26 mouse cellular contexts compared by ENCODE assay signal in the genomic region with DNA sequence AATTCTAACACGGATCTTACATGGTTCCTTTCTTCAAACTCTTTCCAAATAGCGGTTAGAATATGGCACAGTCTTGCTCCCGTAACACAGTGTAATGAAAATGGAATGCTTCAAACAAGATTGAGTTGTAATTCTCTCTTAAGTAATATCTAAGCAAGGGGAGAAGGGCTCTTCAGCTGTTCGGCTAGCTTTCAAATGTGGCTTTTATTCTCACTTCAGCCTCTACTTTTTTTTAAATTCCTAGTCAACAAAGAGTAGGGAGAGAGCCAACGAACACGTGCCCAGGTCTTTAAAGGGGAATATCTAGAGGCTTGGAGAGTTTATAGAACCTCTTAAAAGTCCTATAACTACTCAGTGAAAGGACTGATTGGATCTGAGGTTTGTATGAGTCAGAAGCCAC.
DNase-seq lines count a peak whose midpoint lies in the region; ATAC-seq and TF ChIP-seq lines count a peak whose summit lies in the region.
"Had no signal": no experiment of that assay in that cellular context is flagged by ENCODE, and none has a peak within 500 bp of the region (broad histone marks: within the 10 kb centered on the region; RNA-seq: fewer than 3 reads in every experiment).

No protein-coding gene starts in this region.

- TF ChIP-seq POLR2A in lung, adult 2 months (IDR thresholded peaks at IDR 0.05; ENCODE audit: borderline replicate concordance, extremely low read depth, low read depth, low read length), result no peak

- intact Hi-C loops in left cerebral cortex, postnatal 14 days (cut with DNase I), result no loop called here

- no peaks in the 10 kb centered on the region for H3K36me3 ChIP-seq in lung, postnatal 0 days (ENCODE audit: insufficient read depth, low read length)
- H3K36me3 ChIP-seq: embryonic facial prominence, embryonic 12.5 days; embryonic facial prominence, embryonic 15.5 days; forebrain, embryonic 15.5 days; heart, embryonic 10.5 days; heart, embryonic 13.5 days had no signal

- 64% methylated on average over 6 of the region's 6 CpGs for whole genome bisulfite sequencing in lung, adult 2 months
- 55% methylated on average over 6 of the region's 6 CpGs for WGBS in lung, postnatal 0 days

- no peaks in the 10 kb centered on the region for H3K27me3 ChIP-seq in lung, postnatal 0 days (replicated peaks; ENCODE audit: insufficient read depth, low read length)
- H3K27me3 ChIP-seq: embryonic facial prominence, embryonic 12.5 days; embryonic facial prominence, embryonic 15.5 days; forebrain, embryonic 15.5 days; heart, embryonic 13.5 days had no signal

- H3K4me1 ChIP-seq in lung, adult 2 months (ENCODE audit: control insufficient read depth, insufficient read depth, low read length), result peaks cover 7% of the 10 kb centered on the region
- H3K4me1 ChIP-seq in lung, postnatal 0 days (ENCODE audit: insufficient read depth, low read depth, low read length), result no peaks in the 10 kb centered on the region
- H3K4me1 ChIP-seq: embryonic facial prominence, embryonic 12.5 days; embryonic facial prominence, embryonic 15.5 days; forebrain, embryonic 15.5 days; heart, embryonic 13.5 days had no signal

- TF ChIP-seq EP300 in lung, postnatal 0 days (IDR thresholded peaks at IDR 0.05), result peak; percentile 66

- H3K9ac ChIP-seq in lung, postnatal 0 days (replicated peaks; ENCODE audit: low read depth), result no peak overlapping the region
- H3K9ac ChIP-seq: embryonic facial prominence, embryonic 12.5 days; embryonic facial prominence, embryonic 15.5 days; forebrain, embryonic 15.5 days; heart, embryonic 13.5 days; hindbrain, embryonic 14.5 days had no signal

- H3K4me3 ChIP-seq in lung, adult 2 months (replicated peaks; ENCODE audit: extremely low read depth, low read depth, low read length), result no peak overlapping the region
- no peak overlapping the region for H3K4me3 ChIP-seq in lung, postnatal 0 days (ENCODE audit: low read depth, low read length)
- H3K4me3 ChIP-seq: embryonic facial prominence, embryonic 12.5 days; embryonic facial prominence, embryonic 15.5 days; forebrain, embryonic 15.5 days; heart, adult 2 months; heart, embryonic 10.5 days; heart, embryonic 13.5 days had no signal

- no peak overlapping the region for H3K27ac ChIP-seq in lung, postnatal 0 days (ENCODE audit: low read length)
- H3K27ac ChIP-seq: embryonic facial prominence, embryonic 12.5 days; embryonic facial prominence, embryonic 15.5 days; forebrain, embryonic 15.5 days; heart, adult 2 months; heart, embryonic 10.5 days; heart, embryonic 13.5 days; hindbrain, embryonic 14.5 days; hindbrain, postnatal 0 days had no signal

- no peak for TF ChIP-seq CTCF in lung, adult 2 months (IDR thresholded peaks at IDR 0.05; ENCODE audit: insufficient read depth, low read length)
- no peak for TF ChIP-seq CTCF in lung, postnatal 0 days (IDR thresholded peaks at IDR 0.05)

- ATAC-seq in lung, postnatal 0 days, result peak; percentile 82
- ATAC-seq in cerebellum, adult (ENCODE audit: insufficient number of reproducible peaks, low FRiP score, low TSS enrichment), result no peak
- ATAC-seq: activated CD4-positive, CD25-positive, alpha-beta regulatory T cell, adult 4 months; forebrain, embryonic 15.5 days; hindbrain, postnatal 0 days had no signal

- DNase-seq in lung, adult 2 months, result peak; percentile 25
- DNase-seq in lung, postnatal 0 days (ENCODE audit: low spot score), result peak; percentile 82
- peak; percentile 67 for DNase-seq in lung, postnatal 25 days (ENCODE audit: low spot score)
- DNase-seq in adrenal gland, adult 2 months, result no peak
- no peak for DNase-seq in left cerebral cortex, postnatal 14 days (ENCODE audit: low spot score in 2 of 2)
- DNase-seq in layer of hippocampus, adult 9-11 months, result no peak
- DNase-seq: adrenal gland, postnatal 10 days; adrenal gland, postnatal 36 days; cerebellum, adult 11 months; cerebellum, adult 2 months; cerebellum, adult 9-11 months; cerebellum, postnatal 25 days; gastrocnemius, postnatal 10 days; gastrocnemius, postnatal 36 days; heart, adult 2 months; heart, postnatal 14 days; heart, postnatal 4 days had no signal

- no peaks in the 10 kb centered on the region for H3K9me3 ChIP-seq in lung, postnatal 0 days (ENCODE audit: low read length)
- H3K9me3 ChIP-seq: embryonic facial prominence, embryonic 12.5 days; embryonic facial prominence, embryonic 15.5 days; forebrain, embryonic 15.5 days; heart, embryonic 10.5 days; heart, embryonic 13.5 days had no signal

- H3K4me2 ChIP-seq in lung, postnatal 0 days (replicated peaks; ENCODE audit: low read depth, low read length), result no peak overlapping the region
- H3K4me2 ChIP-seq: embryonic facial prominence, embryonic 12.5 days; embryonic facial prominence, embryonic 15.5 days; forebrain, embryonic 15.5 days; heart, embryonic 13.5 days; hindbrain, embryonic 14.5 days had no signal

Comparison
In these comparisons a context has a peak if more than half of its experiments do, and no peak if none do; other contexts are left out.
1. DNase-seq: peak in lung, adult 2 months (single experiment), lung, postnatal 0 days (single experiment) and lung, postnatal 25 days (single experiment); none in adrenal gland, adult 2 months (single experiment), left cerebral cortex, postnatal 14 days (0 of 2) and layer of hippocampus, adult 9-11 months (single experiment).